Mouse (Mus musculus) T-cell, adult 2 months (primary cell): ENCODE measurements around the gene 1700029F12Rik.
"Not testable (repeated sequence)": the region's sequence is repeated elsewhere in the genome, so short reads cannot be mapped to it uniquely, and the experiment has no call there.

Experiments used
- DNase-seq: peaks from one replicate; pipeline ENCODE4 v3.0.0; 2022; ENCODE audit warnings: low spot score

Gene 1700029F12Rik

GRCm38 (mm10) chr13:97034262-97034661 lies at the start of gene 1700029F12Rik:
TSS of gene 1700029F12Rik (minus strand) at chr13:97034362.
- DNase-seq: no peak

GRCm38 (mm10) chr13:97082432-97082831 lies 48.3 kb upstream of the 1700029F12Rik start:
- DNase-seq: no peak

DNA sequence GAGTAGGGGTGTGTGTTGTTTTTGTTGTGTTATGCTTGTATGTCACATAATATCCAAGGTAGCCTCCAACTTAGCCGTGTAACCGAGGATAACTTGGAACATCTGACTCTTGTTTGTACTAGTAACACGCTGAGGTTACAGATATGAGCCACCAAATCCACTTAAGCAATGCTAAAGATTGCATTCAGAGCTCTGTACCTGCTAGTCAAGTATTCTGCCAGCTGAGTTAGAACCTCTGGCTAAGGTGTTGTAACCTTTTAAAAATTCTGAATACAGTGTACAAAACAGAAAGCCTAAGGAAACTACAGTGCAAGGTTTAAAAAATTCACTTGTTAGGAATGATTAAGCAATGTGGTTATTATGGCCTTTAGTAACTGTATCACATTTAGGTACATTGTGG lies 46.5 kb upstream of the 1700029F12Rik start:
- no peak for DNase-seq

GRCm38 (mm10) chr13:97080201-97080600 lies 46.0 kb upstream of the 1700029F12Rik start:
- no peak for DNase-seq

DNA sequence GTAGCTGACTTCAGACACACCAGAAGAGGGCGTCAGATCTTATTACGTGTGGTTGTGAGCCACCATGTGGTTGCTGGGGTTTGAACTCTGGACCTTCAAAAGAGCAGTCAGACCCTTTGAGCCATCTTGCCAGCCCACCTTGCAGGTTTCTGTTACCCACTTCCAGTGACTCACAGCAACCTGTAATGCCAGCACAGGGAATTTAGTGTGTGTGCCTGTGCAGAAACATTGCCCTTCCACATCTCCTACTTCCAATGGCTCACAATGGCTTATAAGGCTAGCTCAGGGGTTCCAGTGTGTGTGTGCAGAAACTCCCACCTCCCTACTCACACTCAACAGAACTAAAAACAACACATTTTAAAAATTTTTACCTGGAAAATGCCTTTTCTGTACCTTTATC lies 43.4 kb upstream of the 1700029F12Rik start:
- DNase-seq: no peak

GRCm38 (mm10) chr13:97073497-97073896 lies 39.3 kb upstream of the 1700029F12Rik start:
- no peak for DNase-seq

GRCm38 (mm10) chr13:97071626-97072241 lies 37.6 kb upstream of the 1700029F12Rik start:
- no peak for DNase-seq

- DNase-seq: no peak
Measured at GRCm38 (mm10) chr13:97070931-97071625, 36.9 kb upstream of the 1700029F12Rik start.

- no peak for DNase-seq
Measured at GRCm38 (mm10) chr13:97068151-97068550, 34.0 kb upstream of the 1700029F12Rik start.

DNA sequence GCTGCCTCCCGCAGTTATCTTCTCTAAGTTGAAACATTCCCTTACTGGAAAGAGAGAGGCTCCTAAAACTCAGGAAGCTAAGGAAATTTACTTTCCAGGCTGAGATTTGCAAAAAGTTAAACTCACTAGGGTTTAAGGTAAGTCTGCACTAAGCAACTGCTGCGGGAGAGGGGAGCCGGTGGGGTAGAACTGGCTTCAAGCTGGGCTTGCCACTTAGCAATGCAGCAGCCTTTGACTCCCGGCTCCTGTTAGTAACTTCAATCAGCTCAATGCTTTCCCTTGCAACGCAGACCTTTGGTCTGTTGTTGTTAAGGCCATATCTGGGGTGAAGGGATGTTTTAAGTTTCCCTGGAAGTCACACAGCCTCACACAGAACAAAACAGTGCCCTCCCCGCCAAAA lies 33.5 kb upstream of the 1700029F12Rik start:
- no peak for DNase-seq

DNA sequence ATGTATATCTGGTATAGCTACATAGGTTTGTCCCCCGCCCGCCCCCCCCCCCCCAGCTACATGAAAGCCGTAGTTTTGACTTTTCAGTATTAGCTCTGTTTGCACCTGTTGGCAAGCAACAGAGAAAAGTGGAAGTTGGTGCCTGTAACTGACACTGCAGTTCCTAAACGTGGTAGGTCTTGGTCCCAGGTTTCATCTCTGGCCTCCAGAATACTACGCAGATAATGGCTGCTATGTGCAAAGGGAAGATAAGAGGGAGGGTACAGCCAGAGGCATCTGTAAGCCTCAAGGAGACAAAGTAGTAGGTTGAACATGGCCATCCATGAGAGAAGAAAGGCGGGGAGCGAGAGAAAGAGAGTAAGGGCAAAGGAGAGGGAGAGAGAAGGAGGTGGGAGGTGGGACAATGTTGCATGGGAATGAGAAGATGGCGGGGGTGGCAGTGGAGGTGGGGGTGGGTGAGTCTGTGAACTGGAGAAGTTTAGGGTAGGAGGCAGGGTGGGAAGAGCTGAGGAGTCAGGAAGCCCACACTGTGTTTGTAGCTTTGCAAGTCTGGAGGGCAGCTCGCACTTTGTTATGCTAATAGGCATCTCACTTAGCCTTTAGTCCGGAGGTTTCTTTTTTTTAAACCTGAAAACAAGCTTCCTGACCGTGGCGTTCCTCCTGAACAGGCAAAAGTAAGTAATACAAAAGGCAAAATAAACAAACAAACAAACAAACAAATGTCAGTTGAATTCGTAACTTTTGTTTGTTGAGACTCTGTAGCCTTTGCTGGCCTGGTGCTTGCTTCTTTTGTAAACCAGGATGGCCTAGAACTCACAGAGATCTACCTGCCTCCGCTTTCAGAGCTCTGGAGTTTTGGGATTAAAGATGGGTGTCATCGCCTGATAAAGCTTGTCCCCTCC lies 32.7 kb upstream of the 1700029F12Rik start, which contains the start of gene Fam169a:
Fam169a (plus strand) TSS at position 638 of the 902 bp plus-strand sequence.
- no peak for DNase-seq

- not testable (repeated sequence) for DNase-seq
Measured at GRCm38 (mm10) chr13:97064844-97065621, 30.9 kb upstream of the 1700029F12Rik start.

GRCm38 (mm10) chr13:97064413-97064812 lies 30.3 kb upstream of the 1700029F12Rik start:
- DNase-seq: no peak

GRCm38 (mm10) chr13:97063431-97063830 lies 29.3 kb upstream of the 1700029F12Rik start:
- DNase-seq: no peak

DNA sequence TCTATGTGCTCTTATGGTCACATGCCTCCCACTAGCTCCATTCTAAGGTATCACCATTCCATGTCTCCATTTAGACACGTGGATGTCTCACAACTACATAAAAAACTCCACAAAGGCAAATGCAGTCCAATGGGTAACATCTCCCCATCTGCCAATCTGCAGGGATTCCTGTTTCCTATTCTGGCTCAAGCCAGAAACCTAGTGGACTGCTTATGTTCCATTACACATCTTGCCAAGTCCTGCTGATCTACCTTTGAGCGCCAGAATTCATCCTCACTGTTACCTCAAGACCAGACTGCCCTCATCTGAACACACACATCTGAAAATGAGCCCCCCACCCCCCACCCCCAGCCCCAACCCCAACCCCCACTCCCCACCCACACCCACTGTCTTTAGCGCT lies 28.0 kb upstream of the 1700029F12Rik start:
- DNase-seq: no peak

- DNase-seq: no peak
Measured at GRCm38 (mm10) chr13:97060331-97060730, 26.2 kb upstream of the 1700029F12Rik start.

GRCm38 (mm10) chr13:97059746-97060145 lies 25.6 kb upstream of the 1700029F12Rik start:
- no peak for DNase-seq

- no peak for DNase-seq
Measured at GRCm38 (mm10) chr13:97057817-97058216, 23.7 kb upstream of the 1700029F12Rik start.

DNA sequence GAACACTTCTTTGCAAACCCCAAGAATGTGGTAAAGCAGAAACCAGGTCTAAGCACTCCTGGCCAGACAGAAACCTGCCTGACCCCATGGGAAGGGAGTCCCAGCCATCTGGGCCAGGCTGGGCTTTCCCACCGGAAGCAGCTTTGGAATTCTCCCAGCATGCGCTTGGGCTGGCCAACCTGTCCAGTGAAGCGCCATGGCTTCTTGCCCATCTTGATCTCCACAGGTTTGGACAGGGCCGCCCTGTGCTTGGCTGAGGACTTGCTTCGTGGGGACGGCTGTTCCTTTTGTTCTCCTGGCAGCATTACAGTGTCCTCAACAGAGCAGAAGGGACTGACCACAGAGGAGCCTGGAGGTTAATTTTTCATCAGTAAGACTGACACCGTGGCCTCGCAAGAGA lies 19.7 kb upstream of the 1700029F12Rik start:
- DNase-seq: no peak

GRCm38 (mm10) chr13:97052667-97053066 lies 18.5 kb upstream of the 1700029F12Rik start:
- peak; percentile 13 for DNase-seq

DNA sequence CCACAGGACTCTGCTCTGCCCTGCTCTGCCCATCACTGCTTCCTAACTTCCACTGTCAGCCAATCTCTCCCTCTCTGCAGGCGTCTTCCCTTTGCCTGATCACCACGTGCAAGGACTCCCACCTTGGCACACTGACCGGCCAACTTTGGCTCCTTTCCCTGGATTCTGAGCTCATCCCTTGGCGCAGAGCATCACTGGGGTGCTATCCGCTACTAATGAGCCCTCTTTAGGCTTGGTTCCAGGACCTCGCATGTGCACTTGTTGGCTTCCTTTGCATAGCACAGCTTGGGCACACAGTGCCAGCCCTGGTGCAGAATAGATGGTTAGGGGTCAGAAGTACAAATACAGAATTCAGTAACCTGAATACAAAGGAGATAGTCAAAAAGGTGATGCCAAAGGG lies 17.0 kb upstream of the 1700029F12Rik start:
- DNase-seq: no peak

GRCm38 (mm10) chr13:97030075-97030474 lies 4.1 kb downstream of the 1700029F12Rik start:
- no peak for DNase-seq
